ENCODE assay signal across 8 mouse cellular contexts in the genomic region with DNA sequence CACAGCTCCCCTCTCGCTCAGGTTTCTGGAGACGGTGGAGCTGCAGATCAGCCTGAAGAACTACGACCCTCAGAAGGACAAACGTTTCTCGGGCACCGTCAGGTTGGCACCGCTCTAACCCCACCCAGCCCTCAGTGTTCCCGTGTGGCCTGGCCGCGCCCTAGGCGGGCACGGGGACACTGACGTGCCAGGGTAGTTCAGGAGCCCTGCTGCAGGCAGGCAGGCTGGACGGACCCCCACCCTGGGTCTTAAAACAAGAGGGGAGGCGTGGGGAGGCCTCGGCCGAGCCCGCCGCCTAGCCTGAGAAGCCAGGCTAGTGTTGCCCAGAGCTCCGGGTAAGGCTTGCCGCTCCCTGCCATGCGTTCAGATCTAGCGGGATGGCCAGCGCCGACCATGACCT. TPM values are rescaled to one million over a fixed set of nuclear protein-coding genes. Genes with fewer than 3 reads are reported as not detected.
DNase-seq lines count a peak whose midpoint lies in the region; ATAC-seq and TF ChIP-seq lines count a peak whose summit lies in the region.

No protein-coding gene starts in this region.

- H3K9ac ChIP-seq in hindbrain, postnatal 0 days (replicated peaks; ENCODE audit: low read length), result peak overlapping the region; percentile 75

- DNase-seq in layer of hippocampus, adult 2 months (ENCODE audit: low spot score in 2 of 2), result no peak
- DNase-seq in layer of hippocampus, postnatal 25 days (ENCODE audit: extremely low spot score in 1 of 2, low spot score in 1 of 2), result no peak
- peak; percentile 31 for DNase-seq in hindbrain, postnatal 0 days (ENCODE audit: low spot score)
- no peak for DNase-seq in layer of hippocampus, postnatal 14 days (ENCODE audit: low spot score in 2 of 2)
- no peak for DNase-seq in frontal cortex, postnatal 36 days (ENCODE audit: low spot score in 2 of 2)
- no peak for DNase-seq in cerebellum, adult 18-20 months

- no peaks in the 10 kb centered on the region for H3K27me3 ChIP-seq in hindbrain, postnatal 0 days (ENCODE audit: insufficient read depth, low read length)
- peaks cover 17% of the 10 kb centered on the region for H3K27me3 ChIP-seq in megakaryocyte, embryonic 14.5 days (replicated peaks)

- H3K9me3 ChIP-seq in hindbrain, postnatal 0 days (ENCODE audit: low read length), result no peaks in the 10 kb centered on the region
- H3K9me3 ChIP-seq in megakaryocyte, embryonic 14.5 days, result peaks cover 6% of the 10 kb centered on the region

- H3K4me2 ChIP-seq in hindbrain, postnatal 0 days (ENCODE audit: low read depth, low read length), result peak overlapping the region; percentile 88

- no peak for TF ChIP-seq CTCF in layer of hippocampus, adult 2 months (conservative IDR thresholded peaks at IDR 0.05)
- no peak for TF ChIP-seq CTCF in cortical plate, adult 2 months (IDR thresholded peaks at IDR 0.05; ENCODE audit: extremely low read depth, insufficient read depth, low read length)
- no peak for TF ChIP-seq CTCF in hindbrain, postnatal 0 days (IDR thresholded peaks at IDR 0.05; ENCODE audit: low read depth)

- TF ChIP-seq POLR2A in cortical plate, adult 2 months (IDR thresholded peaks at IDR 0.05; ENCODE audit: extremely low read depth, insufficient read depth, low read length), result no peak

- peaks cover 6% of the 10 kb centered on the region for H3K4me1 ChIP-seq in cortical plate, adult 2 months (ENCODE audit: control insufficient read depth, insufficient read depth, low read length)
- peaks cover 17% of the 10 kb centered on the region for H3K4me1 ChIP-seq in hindbrain, postnatal 0 days (ENCODE audit: insufficient read depth, low read length)
- H3K4me1 ChIP-seq in megakaryocyte, embryonic 14.5 days, result peaks cover 62% of the 10 kb centered on the region

- H3K4me3 ChIP-seq in layer of hippocampus, adult 2 months, result peak overlapping the region; percentile 89
- H3K4me3 ChIP-seq in cortical plate, adult 2 months (ENCODE audit: insufficient read depth, low read length), result peak overlapping the region; percentile 74
- peak overlapping the region; percentile 67 for H3K4me3 ChIP-seq in hindbrain, postnatal 0 days (ENCODE audit: low read length)
- H3K4me3 ChIP-seq in megakaryocyte, embryonic 14.5 days (replicated peaks), result peak overlapping the region; percentile 96

- WGBS in hindbrain, postnatal 0 days, result under 1% methylated on average over 25 of the region's 25 CpGs

- H3K36me3 ChIP-seq in hindbrain, postnatal 0 days (ENCODE audit: insufficient read depth, low read length), result peaks cover 15% of the 10 kb centered on the region
- peaks cover 65% of the 10 kb centered on the region for H3K36me3 ChIP-seq in megakaryocyte, embryonic 14.5 days (replicated peaks; ENCODE audit: low read length)

- H3K27ac ChIP-seq in layer of hippocampus, adult 2 months, result peak overlapping the region; percentile 96
- peak overlapping the region; percentile 60; the same call in 1 of the 2 replicates for H3K27ac ChIP-seq in cortical plate, adult 2 months (ENCODE audit: insufficient read depth, low read length)
- H3K27ac ChIP-seq in hindbrain, postnatal 0 days, result peak overlapping the region; percentile 96

- peak; percentile 30 for ATAC-seq in hindbrain, postnatal 0 days

RNA-seq across cellular contexts. Expression of a gene that starts 0.7 kb away (rescaled TPM):
- 100 to 1,000 TPM; 345 to 350 TPM for total RNA-seq in layer of hippocampus, adult 2 months (2021)
- total RNA-seq in layer of hippocampus, postnatal 25 days (2021), result 100 to 1,000 TPM; 353 to 376 TPM
- polyA plus RNA-seq in cortical plate, adult 2 months (2012; rRNA removed), result 705 and 712 TPM in 2 replicates
- total RNA-seq in hindbrain, postnatal 0 days (2014; rRNA removed), result 699 and 1,071 TPM in 2 replicates
- polyA plus RNA-seq in hindbrain, postnatal 0 days (2015; fragmentation: Nextera tagmentation; extraction: Ambion mirVana), result 337 and 355 TPM in 2 replicates
- 4,291 and 7,093 TPM in 2 replicates for polyA plus RNA-seq in megakaryocyte, embryonic 14.5 days (2012; ENCODE audit: insufficient read depth, low replicate concordance)
- total RNA-seq in layer of hippocampus, postnatal 14 days (2021), result 100 to 1,000 TPM; 394 to 418 TPM

RNA-seq across cellular contexts. Expression of a gene that starts 15.6 kb away (rescaled TPM):
- total RNA-seq in layer of hippocampus, adult 2 months (2021), result 10 to 100 TPM; 30.3 to 34.9 TPM
- 10 to 100 TPM; 22.6 to 27.1 TPM for total RNA-seq in layer of hippocampus, postnatal 25 days (2021)
- 13.7 and 14.4 TPM in 2 replicates for polyA plus RNA-seq in cortical plate, adult 2 months (2012; rRNA removed)
- total RNA-seq in hindbrain, postnatal 0 days (2014; rRNA removed), result 38.7 and 46.5 TPM in 2 replicates
- 23.6 and 27.2 TPM in 2 replicates for polyA plus RNA-seq in hindbrain, postnatal 0 days (2015; fragmentation: Nextera tagmentation; extraction: Ambion mirVana)
- 33.1 and 40.3 TPM in 2 replicates for polyA plus RNA-seq in megakaryocyte, embryonic 14.5 days (2012; ENCODE audit: insufficient read depth, low replicate concordance)
- 10 to 100 TPM; 23.0 to 28.2 TPM for total RNA-seq in layer of hippocampus, postnatal 14 days (2021)

RNA-seq across cellular contexts. Expression of a gene that starts 21.7 kb away (rescaled TPM):
- total RNA-seq in layer of hippocampus, adult 2 months (2021), result 1 to 10 TPM; 3.0 to 3.2 TPM
- total RNA-seq in layer of hippocampus, postnatal 25 days (2021), result 1 to 10 TPM; 2.2 to 4.0 TPM
- 2.5 and 3.1 TPM in 2 replicates for polyA plus RNA-seq in cortical plate, adult 2 months (2012; rRNA removed)
- 6.5 and 9.4 TPM in 2 replicates for total RNA-seq in hindbrain, postnatal 0 days (2014; rRNA removed)
- polyA plus RNA-seq in hindbrain, postnatal 0 days (2015; fragmentation: Nextera tagmentation; extraction: Ambion mirVana), result 1.3 and 1.7 TPM in 2 replicates
- 0.26 TPM in 1 of 2 replicates, not detected in the other for polyA plus RNA-seq in megakaryocyte, embryonic 14.5 days (2012; ENCODE audit: insufficient read depth, low replicate concordance)
- total RNA-seq in layer of hippocampus, postnatal 14 days (2021), result 1 to 10 TPM; 5.1 to 5.7 TPM

RNA-seq across cellular contexts. Expression of a gene that starts 36.1 kb away (rescaled TPM):
- total RNA-seq in layer of hippocampus, adult 2 months (2021), result not detected
- not detected for total RNA-seq in layer of hippocampus, postnatal 25 days (2021)
- polyA plus RNA-seq in cortical plate, adult 2 months (2012; rRNA removed), result not detected in 2 replicates
- 1.4 TPM in 1 of 2 replicates, not detected in the other for total RNA-seq in hindbrain, postnatal 0 days (2014; rRNA removed)
- polyA plus RNA-seq in hindbrain, postnatal 0 days (2015; fragmentation: Nextera tagmentation; extraction: Ambion mirVana), result 1.8 and 2.0 TPM in 2 replicates
- polyA plus RNA-seq in megakaryocyte, embryonic 14.5 days (2012; ENCODE audit: insufficient read depth, low replicate concordance), result 2.7 TPM in 1 of 2 replicates, not detected in the other
- total RNA-seq in layer of hippocampus, postnatal 14 days (2021), result not detected
